Mouse (Mus musculus) kidney, adult 2 months (tissue): ENCODE measurements around the gene Cxcr5.

ENCODE experiments used
- CTCF ChIP-seq: fragments of 200-500 bp; conservative IDR thresholded peaks from 2 replicates; pipeline ENCODE4 v1.5.1; 2011; ENCODE audit warnings: low read depth, mild to moderate bottlenecking, control low read depth, low read length, moderate library complexity, mixed read lengths; ENCODE audit not compliant: insufficient read depth, insufficient read length
- POLR2A ChIP-seq: fragments of 200-500 bp; IDR thresholded peaks from one replicate; pipeline ENCODE4 v1.6.1; 2011; ENCODE audit warnings: low read depth, low read length, control low read depth

GRCm38 (mm10) chr9:44573306-44573705, 11.6 kb upstream of the Cxcr5 start:
- TF ChIP-seq CTCF (no peak), POLR2A (no peak)
